Mouse (Mus musculus): ENCODE measurements around the gene Stx7. TPM values are rescaled to one million over a fixed set of nuclear protein-coding genes. Genes with fewer than 3 reads are reported as not detected.

Gene Stx7
- polyA plus RNA-seq, 1 experiment: 124 TPM

Other genes starting within 250 kb of the Stx7 start
- gene Taar1, start 228.9 kb upstream of the Stx7 start, polyA plus RNA-seq (2012; rRNA removed): not detected in 2 replicates
- not detected in 2 replicates for gene Taar2, start 210.7 kb upstream of the Stx7 start, polyA plus RNA-seq (2012; rRNA removed)
- gene Taar3, start 199.7 kb upstream of the Stx7 start, polyA plus RNA-seq (2012; rRNA removed): not detected in 2 replicates
- not detected in 2 replicates for gene Taar4, start 188.8 kb upstream of the Stx7 start, polyA plus RNA-seq (2012; rRNA removed)
- not detected in 2 replicates for gene Taar5, start 178.6 kb upstream of the Stx7 start, polyA plus RNA-seq (2012; rRNA removed)
- not detected in 2 replicates for gene Taar6, start 163.7 kb upstream of the Stx7 start, polyA plus RNA-seq (2012; rRNA removed)
- not detected in 2 replicates for gene Taar7a, start 155.8 kb upstream of the Stx7 start, polyA plus RNA-seq (2012; rRNA removed)
- not detected in 2 replicates for gene Taar7b, start 149.4 kb upstream of the Stx7 start, polyA plus RNA-seq (2012; rRNA removed)
- not detected in 2 replicates for gene Taar7d, start 122.1 kb upstream of the Stx7 start, polyA plus RNA-seq (2012; rRNA removed)
- not detected in 2 replicates for gene Taar7e, start 111.7 kb upstream of the Stx7 start, polyA plus RNA-seq (2012; rRNA removed)
- gene Taar7f, start 99.8 kb upstream of the Stx7 start, polyA plus RNA-seq (2012; rRNA removed): not detected in 2 replicates
- gene Taar8a, start 72.8 kb upstream of the Stx7 start, polyA plus RNA-seq (2012; rRNA removed): not detected in 2 replicates
- not detected in 2 replicates for gene Taar8b, start 57.0 kb upstream of the Stx7 start, polyA plus RNA-seq (2012; rRNA removed)
- not detected in 2 replicates for gene Taar8c, start 47.4 kb upstream of the Stx7 start, polyA plus RNA-seq (2012; rRNA removed)
- not detected in 2 replicates for gene Taar9, start 39.8 kb upstream of the Stx7 start, polyA plus RNA-seq (2012; rRNA removed)
- gene Moxd1, start 74.2 kb downstream of the Stx7 start, polyA plus RNA-seq (2012; rRNA removed): 12.8 and 14.9 TPM in 2 replicates